In genomic region chr7:70574194-70574593, GRCm38 (mm10) we compare ENCODE assay signal across 27 mouse cellular contexts.
DNase-seq lines count a peak whose midpoint lies in the region; ATAC-seq and TF ChIP-seq lines count a peak whose summit lies in the region.
"Had no signal": no experiment of that assay in that cellular context is flagged by ENCODE, and none has a peak within 500 bp of the region (broad histone marks: within the 10 kb centered on the region; RNA-seq: fewer than 3 reads in every experiment).

No protein-coding gene starts in this region.

- no peak overlapping the region for H3K4me2 ChIP-seq in lung, embryonic 14.5 days
- peak overlapping the region; percentile 44 for H3K4me2 ChIP-seq in myocyte (ENCODE audit: low read depth)
- H3K4me2 ChIP-seq in midbrain, embryonic 13.5 days (replicated peaks), result no peak overlapping the region
- H3K4me2 ChIP-seq: embryonic facial prominence, embryonic 13.5 days; forebrain, embryonic 13.5 days; heart, embryonic 11.5 days; hindbrain, embryonic 12.5 days; hindbrain, embryonic 15.5 days; intestine, embryonic 15.5 days had no signal

- 31% methylated on average over 6 of the region's 6 CpGs for WGBS in lung, embryonic 14.5 days
- WGBS in midbrain, embryonic 13.5 days, result 74% methylated on average over 6 of the region's 6 CpGs

- no peak for TF ChIP-seq POLR2A in myocyte (IDR thresholded peaks at IDR 0.05; ENCODE audit: insufficient read length, low read depth)

- H3K27ac ChIP-seq in lung, embryonic 14.5 days (ENCODE audit: low read depth), result no peak overlapping the region
- H3K27ac ChIP-seq in midbrain, embryonic 13.5 days, result no peak overlapping the region
- H3K27ac ChIP-seq: embryonic facial prominence, embryonic 13.5 days; forebrain, embryonic 13.5 days; gastrocnemius, adult 2 months; hindbrain, embryonic 12.5 days; hindbrain, embryonic 15.5 days; intestine, embryonic 15.5 days had no signal

- H3K79me2 ChIP-seq in myocyte (ENCODE audit: control insufficient read depth, insufficient read depth), result no peaks in the 10 kb centered on the region

- no peaks in the 10 kb centered on the region for H3K9me3 ChIP-seq in lung, embryonic 14.5 days (ENCODE audit: low read depth, low read length)
- H3K9me3 ChIP-seq in midbrain, embryonic 13.5 days, result no peaks in the 10 kb centered on the region
- H3K9me3 ChIP-seq: embryonic facial prominence, embryonic 13.5 days; forebrain, embryonic 13.5 days; hindbrain, embryonic 12.5 days; hindbrain, embryonic 15.5 days; intestine, embryonic 15.5 days had no signal

- H3K36me3 ChIP-seq in lung, embryonic 14.5 days (ENCODE audit: insufficient read depth), result no peaks in the 10 kb centered on the region
- H3K36me3 ChIP-seq in myocyte (ENCODE audit: control insufficient read depth, insufficient read depth), result no peaks in the 10 kb centered on the region
- H3K36me3 ChIP-seq in midbrain, embryonic 13.5 days, result no peaks in the 10 kb centered on the region
- H3K36me3 ChIP-seq: embryonic facial prominence, embryonic 13.5 days; G1E; hindbrain, embryonic 12.5 days; hindbrain, embryonic 15.5 days; intestine, embryonic 15.5 days had no signal

- H3K4me3 ChIP-seq in lung, embryonic 14.5 days (ENCODE audit: low read depth, low read length), result no peak overlapping the region
- H3K4me3 ChIP-seq in myocyte, result no peak overlapping the region
- H3K4me3 ChIP-seq in midbrain, embryonic 13.5 days (replicated peaks), result no peak overlapping the region
- H3K4me3 ChIP-seq: embryonic facial prominence, embryonic 13.5 days; forebrain, embryonic 13.5 days; gastrocnemius, adult 2 months; hindbrain, embryonic 12.5 days; hindbrain, embryonic 15.5 days; intestine, embryonic 15.5 days had no signal

- H3K27me3 ChIP-seq in lung, embryonic 14.5 days (ENCODE audit: insufficient read depth, low read length), result no peaks in the 10 kb centered on the region
- H3K27me3 ChIP-seq in myocyte (ENCODE audit: control insufficient read depth, insufficient read depth, insufficient read length), result no peaks in the 10 kb centered on the region
- 0 out of 2 replicates have a peak, but pooled peaks cover 3% of the 10 kb centered on the region for H3K27me3 ChIP-seq in midbrain, embryonic 13.5 days
- H3K27me3 ChIP-seq: CH12.LX; hindbrain, embryonic 12.5 days; hindbrain, embryonic 15.5 days; intestine, embryonic 15.5 days had no signal

- peaks cover 22% of the 10 kb centered on the region; the same call in 1 of the 2 replicates for H3K4me1 ChIP-seq in lung, embryonic 14.5 days (ENCODE audit: insufficient read depth)
- peaks cover 3% of the 10 kb centered on the region for H3K4me1 ChIP-seq in midbrain, embryonic 13.5 days (replicated peaks)
- H3K4me1 ChIP-seq: hindbrain, embryonic 15.5 days; intestine, embryonic 15.5 days had no signal

- peak; percentile 31; the same call in 1 of the 2 replicates for ATAC-seq in lung, embryonic 14.5 days (ENCODE audit: insufficient read depth)
- no peak for ATAC-seq in midbrain, embryonic 13.5 days
- ATAC-seq: forebrain, embryonic 13.5 days; forebrain, embryonic 16.5 days; intestine, embryonic 15.5 days had no signal

- no peak overlapping the region for H3ac ChIP-seq in myocyte (ENCODE audit: control insufficient read depth, insufficient read length)

- DNase-seq in lung, embryonic 14.5 days, result peak; percentile 51
- no peak for DNase-seq in lung, postnatal 25 days (ENCODE audit: low spot score)
- peak; percentile 72 for DNase-seq in Muller cell, postnatal 12 days (ENCODE audit: inconsistent ontology term)
- peak; percentile 2 for DNase-seq in adipocyte (ENCODE audit: low spot score)
- DNase-seq in frontal cortex, postnatal 10 days (ENCODE audit: low spot score in 2 of 2), result no peak
- DNase-seq in layer of hippocampus, postnatal 14 days (ENCODE audit: low spot score in 2 of 2), result no peak
- DNase-seq: adrenal gland, adult 2 months; adrenal gland, postnatal 14 days; B cell, adult 2 months; cerebellum, adult 11 months; cerebellum, adult 2 months; cerebellum, adult 9-11 months; cerebellum, postnatal 25 days; gastrocnemius, adult 2 months; gastrocnemius, postnatal 14 days; heart, adult 11 months had no signal

- H3K9ac ChIP-seq in lung, embryonic 14.5 days, result no peak overlapping the region
- no peak overlapping the region for H3K9ac ChIP-seq in midbrain, embryonic 13.5 days (replicated peaks)
- H3K9ac ChIP-seq: embryonic facial prominence, embryonic 13.5 days; forebrain, embryonic 13.5 days; hindbrain, embryonic 12.5 days; hindbrain, embryonic 15.5 days; intestine, embryonic 15.5 days had no signal

- TF ChIP-seq CTCF in lung, embryonic 14.5 days (IDR thresholded peaks at IDR 0.05; ENCODE audit: low read depth), result no peak

TF ChIP-seq in myocyte, 11 proteins besides CTCF, POLR2A, EP300 and RAD21:
- TF ChIP-seq REST (IDR thresholded peaks at IDR 0.05; ENCODE audit: insufficient read depth, insufficient read length) (no peak), USF1 (IDR thresholded peaks at IDR 0.05; ENCODE audit: low read depth) (no peak), TCF3 (IDR thresholded peaks at IDR 0.05; ENCODE audit: insufficient read length, low read depth) (no peak), MYOG (IDR thresholded peaks at IDR 0.05; ENCODE audit: control insufficient read depth in 1 of 3, insufficient read depth in 1 of 3, insufficient read length in 2 of 3, low read depth in 2 of 3) (no peak), CEBPB (IDR thresholded peaks at IDR 0.05; ENCODE audit: insufficient read depth, poor library complexity, severe bottlenecking) (no peak), SRF (IDR thresholded peaks at IDR 0.05; ENCODE audit: control insufficient read depth, insufficient read length, low read depth) (no peak), TCF12 (IDR thresholded peaks at IDR 0.05; ENCODE audit: insufficient read depth, poor library complexity, severe bottlenecking) (no peak), POLR2AphosphoS2 (IDR thresholded peaks at IDR 0.05; ENCODE audit: insufficient read length, low read depth) (no peak), MAX (IDR thresholded peaks at IDR 0.05; ENCODE audit: low read depth) (no peak), E2F4 (IDR thresholded peaks at IDR 0.05; ENCODE audit: insufficient read depth) (no peak), MYOD1 (IDR thresholded peaks at IDR 0.05; ENCODE audit: control insufficient read depth in 1 of 3, insufficient read length in 2 of 3, low read depth in 2 of 3) (no peak)
TF ChIP-seq in myocyte: peak in this region for 0.

Comparison
In these comparisons a context has a peak if more than half of its experiments do, and no peak if none do; other contexts are left out.
1. DNase-seq: peak in lung, embryonic 14.5 days (single experiment), Muller cell, postnatal 12 days (single experiment) and adipocyte (single experiment); none in lung, postnatal 25 days (single experiment), frontal cortex, postnatal 10 days (0 of 2) and layer of hippocampus, postnatal 14 days (0 of 2).